Mouse (Mus musculus) activated CD4-positive, CD25-positive, alpha-beta regulatory T cell, adult 4 months (primary cell): ENCODE measurements around the gene Slc9b2. TPM values are rescaled to one million over a fixed set of nuclear protein-coding genes. Genes with fewer than 3 reads are reported as not detected.
A peak's percentile ranks its signal among the peaks of the same experiment; 100 is the strongest.

Experiments
- ATAC-seq: one replicate; pipeline ENCODE4 v1.8.0; 2017
- polyA plus RNA-seq, 2 experiments: library from polyadenylated mRNA; unstranded; fragments of 100-300 nt; shearing (Covaris generic); gene quantifications; one replicate each; pipeline ENCODE4 v1.2.1; 2017

The Slc9b2 gene
- polyA plus RNA-seq, 2 experiments from 2014 or later, result 14.2 to 17.1 TPM

GRCm38 (mm10) chr3:135313727-135314126 lies 6.2 kb downstream of the Slc9b2 start:
- no peak for ATAC-seq

- ATAC-seq, result no peak
Observed at GRCm38 (mm10) chr3:135314811-135315210, 7.3 kb downstream of the Slc9b2 start.

GRCm38 (mm10) chr3:135315720-135316425 lies 8.4 kb downstream of the Slc9b2 start:
- ATAC-seq, result no peak

GRCm38 (mm10) chr3:135318331-135318730 lies 10.8 kb downstream of the Slc9b2 start:
- no peak for ATAC-seq

- peak; percentile 78 for ATAC-seq
Observed at GRCm38 (mm10) chr3:135324354-135324753, 16.9 kb downstream of the Slc9b2 start.

GRCm38 (mm10) chr3:135327176-135327575 lies 19.7 kb downstream of the Slc9b2 start:
- ATAC-seq, result no peak

GRCm38 (mm10) chr3:135327601-135328000 lies 20.1 kb downstream of the Slc9b2 start:
- ATAC-seq, result no peak

GRCm38 (mm10) chr3:135328560-135328959 lies 21.1 kb downstream of the Slc9b2 start:
- ATAC-seq, result peak; percentile 59

GRCm38 (mm10) chr3:135332691-135333090 lies 25.2 kb downstream of the Slc9b2 start:
- no peak for ATAC-seq

GRCm38 (mm10) chr3:135333763-135334162 lies 26.3 kb downstream of the Slc9b2 start:
- ATAC-seq, result no peak

GRCm38 (mm10) chr3:135347739-135348264 lies 40.3 kb downstream of the Slc9b2 start, which contains the start of gene Slc9b1:
TSS of gene Slc9b1 (plus strand) at chr3:135348029.
- no peak for ATAC-seq

GRCm38 (mm10) chr3:135349022-135349421 lies 41.5 kb downstream of the Slc9b2 start:
- no peak for ATAC-seq

GRCm38 (mm10) chr3:135351857-135352256 lies 44.4 kb downstream of the Slc9b2 start:
- ATAC-seq, result no peak

GRCm38 (mm10) chr3:135357394-135357793 lies 49.9 kb downstream of the Slc9b2 start:
- no peak for ATAC-seq

- no peak for ATAC-seq
Observed at GRCm38 (mm10) chr3:135375836-135376235, 68.3 kb downstream of the Slc9b2 start.

- no peak for ATAC-seq
Observed at GRCm38 (mm10) chr3:135377445-135377844, 69.9 kb downstream of the Slc9b2 start.

- no peak for ATAC-seq
Observed at GRCm38 (mm10) chr3:135379868-135380267, 72.4 kb downstream of the Slc9b2 start.

- no peak for ATAC-seq
Observed at GRCm38 (mm10) chr3:135393186-135393585, 85.7 kb downstream of the Slc9b2 start.

Other genes starting within 250 kb of the Slc9b2 start
- gene Cenpe, start 95.2 kb upstream of the Slc9b2 start, polyA plus RNA-seq, result 10 to 100 TPM in 1 of 2 experiments, 1 to 10 TPM in 1; 9.3 to 10.8 TPM
- not detected for gene Bdh2, start 26.5 kb upstream of the Slc9b2 start, polyA plus RNA-seq
- gene Slc9b1, start 40.3 kb downstream of the Slc9b2 start, polyA plus RNA-seq, result under 1 TPM; 0.29 to 0.48 TPM
- gene Cisd2, start 116.2 kb downstream of the Slc9b2 start, polyA plus RNA-seq, result 10 to 100 TPM; 59.1 to 73.2 TPM
- gene Ube2d3, start 130.4 kb downstream of the Slc9b2 start, polyA plus RNA-seq, result 100 to 1,000 TPM; 387 to 403 TPM
- 10 to 100 TPM; 16.9 to 20.9 TPM for gene Manba, start 177.9 kb downstream of the Slc9b2 start, polyA plus RNA-seq